ENCODE assay signal across 8 mouse cellular contexts in genomic region chrX:48124132-48125071, GRCm38 (mm10). TPM values are rescaled to one million over a fixed set of nuclear protein-coding genes. Genes with fewer than 3 reads are reported as not detected.
DNase-seq lines count a peak whose midpoint lies in the region; ATAC-seq lines count a peak whose summit lies in the region.

No protein-coding gene starts in this region.

- H3K9ac ChIP-seq in intestine, embryonic 14.5 days (ENCODE audit: low read length), result no peak overlapping the region
- H3K9ac ChIP-seq in midbrain, embryonic 13.5 days (replicated peaks), result no peak overlapping the region

- H3K27me3 ChIP-seq in intestine, embryonic 14.5 days (replicated peaks; ENCODE audit: control insufficient read depth, insufficient read depth, low read length), result no peaks in the 10 kb centered on the region
- peaks cover 32% of the 10 kb centered on the region; the same call in 1 of the 2 replicates for H3K27me3 ChIP-seq in limb, embryonic 10.5 days (ENCODE audit: low read depth, poor library complexity, severe bottlenecking)
- no peaks in the 10 kb centered on the region for H3K27me3 ChIP-seq in midbrain, embryonic 13.5 days

- no peaks in the 10 kb centered on the region for H3K36me3 ChIP-seq in intestine, embryonic 14.5 days (ENCODE audit: control insufficient read depth, insufficient read depth, low read length)
- no peaks in the 10 kb centered on the region for H3K36me3 ChIP-seq in limb, embryonic 10.5 days
- H3K36me3 ChIP-seq in midbrain, embryonic 13.5 days, result no peaks in the 10 kb centered on the region

- no peak for ATAC-seq in intestine, embryonic 14.5 days (replicated peaks; ENCODE audit: low FRiP score, low TSS enrichment, low read depth)
- ATAC-seq in midbrain, embryonic 13.5 days, result no peak

- WGBS in intestine, embryonic 14.5 days, result 22% methylated on average over 17 of the region's 17 CpGs
- WGBS in limb, embryonic 10.5 days, result 24% methylated on average over 17 of the region's 17 CpGs
- 33% methylated on average over 17 of the region's 17 CpGs for WGBS in midbrain, embryonic 13.5 days

- H3K4me1 ChIP-seq in intestine, embryonic 14.5 days (replicated peaks; ENCODE audit: control insufficient read depth, insufficient read depth, low read length), result no peaks in the 10 kb centered on the region
- 0 out of 2 replicates have a peak, but pooled peaks cover 2% of the 10 kb centered on the region for H3K4me1 ChIP-seq in limb, embryonic 10.5 days
- no peaks in the 10 kb centered on the region for H3K4me1 ChIP-seq in midbrain, embryonic 13.5 days (replicated peaks)

- H3K9me3 ChIP-seq in intestine, embryonic 14.5 days (ENCODE audit: control insufficient read depth, low read length), result no peaks in the 10 kb centered on the region
- no peaks in the 10 kb centered on the region for H3K9me3 ChIP-seq in limb, embryonic 10.5 days (replicated peaks)
- no peaks in the 10 kb centered on the region for H3K9me3 ChIP-seq in midbrain, embryonic 13.5 days

- H3K4me3 ChIP-seq in intestine, embryonic 14.5 days (ENCODE audit: low read depth, low read length), result no peak overlapping the region
- H3K4me3 ChIP-seq in limb, embryonic 10.5 days, result no peak overlapping the region
- H3K4me3 ChIP-seq in midbrain, embryonic 13.5 days (replicated peaks), result no peak overlapping the region

- H3K27ac ChIP-seq in intestine, embryonic 14.5 days (ENCODE audit: low read depth), result no peak overlapping the region
- no peak overlapping the region for H3K27ac ChIP-seq in limb, embryonic 10.5 days
- no peak overlapping the region for H3K27ac ChIP-seq in midbrain, embryonic 13.5 days

- H3K4me2 ChIP-seq in intestine, embryonic 14.5 days (ENCODE audit: low read length), result peak overlapping the region; percentile 20
- peak overlapping the region; percentile 17; the same call in 1 of the 2 replicates for H3K4me2 ChIP-seq in midbrain, embryonic 13.5 days (replicated peaks)

- peak; percentile 59 for DNase-seq in urinary bladder, postnatal 14 days (ENCODE audit: low spot score)
- DNase-seq in urinary bladder, postnatal 10 days (ENCODE audit: low spot score), result no peak
- DNase-seq in embryo, embryonic 10.5 days (ENCODE audit: low spot score), result peak; percentile 75
- peak; percentile 43 to 60 for DNase-seq in gastrocnemius, postnatal 4 days (ENCODE audit: low spot score in 2 of 2)
- peak; percentile 73 for DNase-seq in intestine, embryonic 14.5 days (ENCODE audit: low spot score)
- DNase-seq in limb, embryonic 10.5 days (ENCODE audit: low spot score), result peak; percentile 67
- DNase-seq in spleen, postnatal 36 days (ENCODE audit: low spot score in 2 of 2), result peak; percentile 40 to 46

RNA-seq across cellular contexts. Expression of gene Xpnpep2, which starts 15.9 kb away (rescaled TPM):
- total RNA-seq in gastrocnemius, postnatal 4 days (2021), result 1 to 10 TPM; 1.5 to 4.0 TPM
- polyA plus RNA-seq in intestine, embryonic 14.5 days (2014; fragmentation: Nextera tagmentation; extraction: Ambion mirVana), result 1.7 and 2.2 TPM in 2 replicates
- 0.43 and 2.6 TPM in 2 replicates for polyA plus RNA-seq in limb, embryonic 10.5 days (2016; fragmentation: Nextera tagmentation; extraction: Ambion mirVana)
- 0.93 and 1.3 TPM in 2 replicates for polyA plus RNA-seq in midbrain, embryonic 13.5 days (2015; fragmentation: Nextera tagmentation; extraction: Ambion mirVana)

RNA-seq across cellular contexts. Expression of gene Sash3, which starts 21.8 kb away (rescaled TPM):
- total RNA-seq in gastrocnemius, postnatal 4 days (2021), result 1 to 10 TPM; 1.5 to 1.8 TPM
- polyA plus RNA-seq in intestine, embryonic 14.5 days (2014; fragmentation: Nextera tagmentation; extraction: Ambion mirVana), result 3.0 and 3.4 TPM in 2 replicates
- polyA plus RNA-seq in limb, embryonic 10.5 days (2016; fragmentation: Nextera tagmentation; extraction: Ambion mirVana), result 0.75 and 0.87 TPM in 2 replicates
- 0.85 and 0.93 TPM in 2 replicates for polyA plus RNA-seq in midbrain, embryonic 13.5 days (2015; fragmentation: Nextera tagmentation; extraction: Ambion mirVana)
